In genomic region chr9:6353257-6353960, GRCm38 (mm10) we compare ENCODE assay signal across 17 mouse cellular contexts.
DNase-seq lines count a peak whose midpoint lies in the region; ATAC-seq lines count a peak whose summit lies in the region.
"Had no signal": no experiment of that assay in that cellular context is flagged by ENCODE, and none has a peak within 500 bp of the region (broad histone marks: within the 10 kb centered on the region; RNA-seq: fewer than 3 reads in every experiment).

No protein-coding gene starts in this region.

- no peaks in the 10 kb centered on the region for H3K36me3 ChIP-seq in hindbrain, embryonic 11.5 days (ENCODE audit: control insufficient read depth, insufficient read depth, low read length)
- no peaks in the 10 kb centered on the region for H3K36me3 ChIP-seq in hindbrain, embryonic 10.5 days
- H3K36me3 ChIP-seq in hindbrain, embryonic 12.5 days = no peaks in the 10 kb centered on the region
- no peaks in the 10 kb centered on the region for H3K36me3 ChIP-seq in neural tube, embryonic 14.5 days (ENCODE audit: control insufficient read depth, insufficient read depth, low read length)
- H3K36me3 ChIP-seq: heart, embryonic 15.5 days; limb, embryonic 15.5 days had no signal

- no peak for DNase-seq in hindbrain, embryonic 11.5 days (ENCODE audit: low spot score)
- DNase-seq in hindbrain, embryonic 10.5 days (ENCODE audit: low spot score) = no peak
- no peak for DNase-seq in cerebellum, postnatal 14 days
- no peak for DNase-seq in lung, postnatal 4 days
- DNase-seq: cerebellum, adult 2 months; embryo, embryonic 11 days; lung, adult 18-20 months had no signal

- H3K4me2 ChIP-seq in hindbrain, embryonic 11.5 days (replicated peaks; ENCODE audit: low read depth, low read length) = no peak overlapping the region
- H3K4me2 ChIP-seq in hindbrain, embryonic 12.5 days (replicated peaks) = no peak overlapping the region
- no peak overlapping the region for H3K4me2 ChIP-seq in neural tube, embryonic 14.5 days (ENCODE audit: low read depth, low read length)
- H3K4me2 ChIP-seq: forebrain, embryonic 13.5 days; heart, embryonic 15.5 days; limb, embryonic 15.5 days had no signal

- no peak overlapping the region for H3K4me3 ChIP-seq in hindbrain, embryonic 11.5 days (ENCODE audit: low read depth, low read length)
- H3K4me3 ChIP-seq in hindbrain, embryonic 10.5 days = no peak overlapping the region
- H3K4me3 ChIP-seq in hindbrain, embryonic 12.5 days = no peak overlapping the region
- H3K4me3 ChIP-seq in neural tube, embryonic 14.5 days (ENCODE audit: low read depth, low read length) = no peak overlapping the region
- H3K4me3 ChIP-seq: forebrain, embryonic 13.5 days; heart, embryonic 15.5 days; limb, embryonic 15.5 days had no signal

- no peak overlapping the region for H3K27ac ChIP-seq in hindbrain, embryonic 11.5 days (ENCODE audit: low read depth, low read length)
- no peak overlapping the region for H3K27ac ChIP-seq in hindbrain, embryonic 10.5 days
- no peak overlapping the region for H3K27ac ChIP-seq in hindbrain, embryonic 12.5 days
- no peak overlapping the region for H3K27ac ChIP-seq in neural tube, embryonic 14.5 days (ENCODE audit: low read depth, low read length)
- H3K27ac ChIP-seq: forebrain, embryonic 13.5 days; heart, embryonic 15.5 days; kidney, postnatal 0 days; limb, embryonic 15.5 days; macrophage had no signal

- 72% methylated on average over 1 of the region's 1 CpGs for WGBS in hindbrain, embryonic 11.5 days
- 62% methylated on average over 1 of the region's 1 CpGs for WGBS in hindbrain, embryonic 10.5 days
- 60% methylated on average over 1 of the region's 1 CpGs for WGBS in hindbrain, embryonic 12.5 days
- WGBS in neural tube, embryonic 14.5 days = 50% methylated on average over 1 of the region's 1 CpGs

- H3K27me3 ChIP-seq in hindbrain, embryonic 11.5 days (ENCODE audit: control insufficient read depth, insufficient read depth, low read length) = no peaks in the 10 kb centered on the region
- no peaks in the 10 kb centered on the region for H3K27me3 ChIP-seq in hindbrain, embryonic 10.5 days (ENCODE audit: insufficient read depth, poor library complexity, severe bottlenecking)
- no peaks in the 10 kb centered on the region for H3K27me3 ChIP-seq in hindbrain, embryonic 12.5 days
- H3K27me3 ChIP-seq in neural tube, embryonic 14.5 days (ENCODE audit: control insufficient read depth, insufficient read depth, low read length) = no peaks in the 10 kb centered on the region
- H3K27me3 ChIP-seq: forebrain, embryonic 13.5 days; heart, embryonic 15.5 days; limb, embryonic 15.5 days had no signal

- ATAC-seq in hindbrain, embryonic 11.5 days (ENCODE audit: low FRiP score) = peak; percentile 66
- 0 out of 2 replicates have a peak, but pooled peaks have one; percentile 32 for ATAC-seq in hindbrain, embryonic 12.5 days (ENCODE audit: low FRiP score)
- peak; percentile 100 for ATAC-seq in megakaryocyte progenitor cell, adult 5-6 weeks (replicated peaks; ENCODE audit: poor library complexity)
- peak; percentile 88 for ATAC-seq in neural tube, embryonic 14.5 days (ENCODE audit: low read depth)
- no peak for ATAC-seq in CD4-positive, CD25-positive, alpha-beta regulatory T cell, adult 4 months
- ATAC-seq: forebrain, embryonic 13.5 days; inflammation-experienced regulatory T-cells, adult 6 months had no signal

- no peaks in the 10 kb centered on the region for H3K9me3 ChIP-seq in hindbrain, embryonic 11.5 days (ENCODE audit: control insufficient read depth, low read length)
- H3K9me3 ChIP-seq in hindbrain, embryonic 10.5 days = no peaks in the 10 kb centered on the region
- H3K9me3 ChIP-seq in hindbrain, embryonic 12.5 days (replicated peaks) = no peaks in the 10 kb centered on the region
- no peaks in the 10 kb centered on the region for H3K9me3 ChIP-seq in neural tube, embryonic 14.5 days (ENCODE audit: control insufficient read depth, low read length)
- H3K9me3 ChIP-seq: forebrain, embryonic 13.5 days; heart, embryonic 15.5 days; limb, embryonic 15.5 days had no signal

- no peaks in the 10 kb centered on the region for H3K4me1 ChIP-seq in hindbrain, embryonic 11.5 days (replicated peaks; ENCODE audit: control insufficient read depth, insufficient read depth, low read length)
- H3K4me1 ChIP-seq in hindbrain, embryonic 10.5 days (replicated peaks) = no peaks in the 10 kb centered on the region
- no peaks in the 10 kb centered on the region for H3K4me1 ChIP-seq in hindbrain, embryonic 12.5 days
- no peaks in the 10 kb centered on the region for H3K4me1 ChIP-seq in neural tube, embryonic 14.5 days (ENCODE audit: control insufficient read depth, insufficient read depth, low read length)
- H3K4me1 ChIP-seq: forebrain, embryonic 13.5 days; heart, embryonic 15.5 days; limb, embryonic 15.5 days had no signal

- H3K9ac ChIP-seq in hindbrain, embryonic 11.5 days (ENCODE audit: low read depth, low read length) = no peak overlapping the region
- no peak overlapping the region for H3K9ac ChIP-seq in hindbrain, embryonic 12.5 days
- H3K9ac ChIP-seq in neural tube, embryonic 14.5 days (replicated peaks; ENCODE audit: low read depth, low read length) = no peak overlapping the region
- H3K9ac ChIP-seq: forebrain, embryonic 13.5 days; heart, embryonic 15.5 days; limb, embryonic 15.5 days had no signal
